Mouse (Mus musculus) embryonic facial prominence, embryonic 10.5 days (tissue): ENCODE data around the gene Lypd8. TPM values are rescaled to one million over a fixed set of nuclear protein-coding genes. Genes with fewer than 3 reads are reported as not detected.

Experiments
- DNase-seq: peaks from one replicate; pipeline ENCODE4 v3.0.0-alpha.2; 2017; ENCODE audit warnings: low spot score
- H3K27ac ChIP-seq: fragments of 300-500 bp; sonication (generic); replicated peaks from 2 replicates; pipeline ENCODE4 v1.5.1; 2016; ENCODE audit warnings: mild to moderate bottlenecking
- H3K27me3 ChIP-seq: fragments of 300-500 bp; sonication (generic); replicated peaks from 2 replicates; pipeline ENCODE4 v1.6.1; 2016; ENCODE audit warnings: low read depth, mild to moderate bottlenecking; ENCODE audit not compliant: poor library complexity, severe bottlenecking
- H3K36me3 ChIP-seq: fragments of 300-500 bp; sonication (generic); replicated peaks from 2 replicates; pipeline ENCODE4 v1.6.1; 2016; ENCODE audit warnings: mild to moderate bottlenecking, moderate library complexity
- H3K4me1 ChIP-seq: fragments of 300-500 bp; sonication (generic); 2 replicates; pipeline ENCODE4 v1.6.1; 2016
- H3K4me3 ChIP-seq: fragments of 300-500 bp; sonication (generic); 2 replicates; pipeline ENCODE4 v1.5.1; 2016; ENCODE audit warnings: mild to moderate bottlenecking, moderate library complexity
- H3K9me3 ChIP-seq: fragments of 300-500 bp; sonication (generic); 2 replicates; pipeline ENCODE4 v1.6.1; 2016; ENCODE audit warnings: mild to moderate bottlenecking
- WGBS: fragments of 180-500 bp; shearing (Covaris S2); methylation state at CpG from one replicate; pipeline ENCODE4 v1.1.7; 2016; 5-methylcytosine and 5-hydroxymethylcytosine counted together
- polyA plus RNA-seq: library from polyadenylated mRNA; unstranded; fragments of >200 nt; fragmentation: Nextera tagmentation; extraction: Ambion mirVana; gene quantifications from 2 replicates; pipeline ENCODE4 v1.2.1, GENCODE M21; 2016

Gene Lypd8
- polyA plus RNA-seq, 1 experiment from 2014 or later: not detected

GRCm38 (mm10) chr11:58418336-58418735 is 39.5 kb downstream of the Lypd8 start:
- Histone ChIP-seq H3K27me3 (no peaks in the 10 kb centered on the region), H3K4me1 (peaks cover 7% of the 10 kb centered on the region; the same call in 1 of the 2 replicates), H3K36me3 (no peaks in the 10 kb centered on the region), H3K9me3 (no peaks in the 10 kb centered on the region), H3K4me3 (no peak overlapping the region), H3K27ac (no peak overlapping the region)
- no peak for DNase-seq
- 81% methylated on average over 3 of the region's 3 CpGs for WGBS

GRCm38 (mm10) chr11:58420815-58421214 is 42.0 kb downstream of the Lypd8 start, which contains the start of gene 1810065E05Rik:
Gene 1810065E05Rik, plus strand, starts transcription at chr11:58421111.
- H3K36me3 ChIP-seq: no peaks in the 10 kb centered on the region
- DNase-seq: no peak
- H3K27ac ChIP-seq: no peak within 1 kb of the TSS
- H3K4me1 ChIP-seq: peaks cover 7% of the 10 kb centered on the region; the same call in 1 of the 2 replicates
- no peak within 1 kb of the TSS for H3K4me3 ChIP-seq
- no peaks in the 10 kb centered on the region for H3K9me3 ChIP-seq
- H3K27me3 ChIP-seq: no peaks in the 10 kb centered on the region
- WGBS: 74% methylated on average over 1 of the region's 1 CpGs

GRCm38 (mm10) chr11:58432259-58432658 is 53.4 kb downstream of the Lypd8 start, which contains the start of gene Gm12253:
Gene Gm12253, plus strand, starts transcription at chr11:58432559.
- H3K27ac ChIP-seq: no peak within 1 kb of the TSS
- 93% methylated on average over 3 of the region's 3 CpGs for WGBS
- H3K9me3 ChIP-seq: no peaks in the 10 kb centered on the region
- H3K36me3 ChIP-seq: no peaks in the 10 kb centered on the region
- no peaks in the 10 kb centered on the region for H3K27me3 ChIP-seq
- no peak within 1 kb of the TSS for H3K4me3 ChIP-seq
- DNase-seq: no peak
- H3K4me1 ChIP-seq: peaks cover 9% of the 10 kb centered on the region

GRCm38 (mm10) chr11:58437866-58438265 is 59.0 kb downstream of the Lypd8 start:
- H3K4me3 ChIP-seq: no peak overlapping the region
- H3K9me3 ChIP-seq: no peaks in the 10 kb centered on the region
- WGBS: 58% methylated on average over 5 of the region's 5 CpGs
- no peaks in the 10 kb centered on the region for H3K4me1 ChIP-seq
- no peaks in the 10 kb centered on the region for H3K27me3 ChIP-seq
- no peaks in the 10 kb centered on the region for H3K36me3 ChIP-seq
- H3K27ac ChIP-seq: no peak overlapping the region
- no peak for DNase-seq

Other genes with a start within 250 kb of the Lypd8 start
- gene Gemin5, start 210.5 kb upstream of the Lypd8 start, polyA plus RNA-seq: 39.6 and 40.5 TPM in 2 replicates
- 143 and 146 TPM in 2 replicates for gene Mrpl22, start 207.4 kb upstream of the Lypd8 start, polyA plus RNA-seq
- gene Igtp, start 179.5 kb upstream of the Lypd8 start, polyA plus RNA-seq: 2.1 and 2.8 TPM in 2 replicates
- 0.54 and 0.58 TPM in 2 replicates for gene Irgm2, start 179.4 kb upstream of the Lypd8 start, polyA plus RNA-seq
- gene 4930438A08Rik, start 104.2 kb upstream of the Lypd8 start, polyA plus RNA-seq: 0.06 TPM in 1 of 2 replicates, not detected in the other
- gene Zfp692, start 72.0 kb upstream of the Lypd8 start, polyA plus RNA-seq: 27.7 and 29.7 TPM in 2 replicates
- gene Zfp672, start 48.7 kb upstream of the Lypd8 start, polyA plus RNA-seq: 24.7 and 27.1 TPM in 2 replicates
- gene Sh3bp5l, start 48.3 kb upstream of the Lypd8 start, polyA plus RNA-seq: 40.7 and 44.3 TPM in 2 replicates
- gene 1810065E05Rik, start 42.1 kb downstream of the Lypd8 start, polyA plus RNA-seq: not detected in 2 replicates
- not detected in 2 replicates for gene Gm12253, start 53.5 kb downstream of the Lypd8 start, polyA plus RNA-seq
- not detected in 2 replicates for gene Lypd9, start 73.9 kb downstream of the Lypd8 start, polyA plus RNA-seq
- 0.10 TPM in 1 of 2 replicates, not detected in the other for gene Olfr30, start 83.2 kb downstream of the Lypd8 start, polyA plus RNA-seq
- gene Olfr332, start 113.5 kb downstream of the Lypd8 start, polyA plus RNA-seq: not detected in 2 replicates
- not detected in 2 replicates for gene Olfr331, start 123.5 kb downstream of the Lypd8 start, polyA plus RNA-seq
- gene Olfr330, start 155.8 kb downstream of the Lypd8 start, polyA plus RNA-seq: not detected in 2 replicates
- not detected in 2 replicates for gene Olfr329-ps, start 167.4 kb downstream of the Lypd8 start, polyA plus RNA-seq
- gene Olfr328, start 176.6 kb downstream of the Lypd8 start, polyA plus RNA-seq: 0.05 TPM in 2 replicates
- gene Olfr224, start 191.5 kb downstream of the Lypd8 start, polyA plus RNA-seq: not detected in 2 replicates
- not detected in 2 replicates for gene Olfr325, start 198.7 kb downstream of the Lypd8 start, polyA plus RNA-seq
- gene Olfr324, start 216.1 kb downstream of the Lypd8 start, polyA plus RNA-seq: not detected in 2 replicates
- not detected in 2 replicates for gene 2210407C18Rik, start 237.0 kb downstream of the Lypd8 start, polyA plus RNA-seq